In the genomic region with DNA sequence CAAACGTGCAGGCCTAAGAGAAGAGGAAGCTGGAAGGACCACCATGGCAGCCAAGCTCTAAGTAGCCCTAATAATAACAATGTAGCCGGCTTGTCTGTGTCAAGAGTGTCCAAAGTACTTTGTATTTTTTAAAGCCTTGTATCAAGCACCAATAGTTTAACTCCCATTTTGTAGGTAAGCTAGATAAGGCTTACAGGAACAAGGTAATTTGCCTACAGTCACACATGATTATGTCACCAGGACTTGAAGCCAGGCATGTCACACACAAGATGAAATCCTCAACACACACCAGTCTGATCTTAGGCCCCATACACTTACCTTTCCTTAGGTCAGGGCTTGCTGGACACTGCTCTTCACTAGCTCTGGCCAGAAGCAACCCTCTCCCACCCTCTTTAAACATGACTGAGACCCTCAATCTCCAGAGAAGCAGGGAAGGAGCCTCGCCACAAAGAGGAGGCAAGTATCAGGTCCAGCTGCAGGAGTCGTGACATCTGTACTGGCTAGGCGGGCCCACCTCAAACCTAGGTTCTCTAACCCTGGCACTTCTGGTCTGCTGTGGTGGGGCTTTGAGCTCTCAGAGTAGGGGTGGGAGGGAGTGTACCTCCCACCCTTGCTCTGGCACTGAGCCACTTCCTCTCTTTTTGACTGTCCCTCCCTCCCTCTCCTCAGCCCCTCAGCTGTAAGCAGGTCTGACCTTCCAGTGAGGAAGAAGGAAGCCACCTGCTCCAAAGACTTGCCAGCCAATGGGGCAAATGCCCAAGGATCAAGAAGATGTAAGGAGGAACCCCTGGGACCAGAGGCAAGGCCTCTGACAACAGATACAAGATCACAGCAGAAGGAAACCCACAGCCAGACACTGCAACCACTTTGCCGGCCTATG, we compare ENCODE assay signal across 8 mouse cellular contexts. TPM values are rescaled to one million over a fixed set of nuclear protein-coding genes. Genes with fewer than 3 reads are reported as not detected.
DNase-seq lines count a peak whose midpoint lies in the region; ATAC-seq lines count a peak whose summit lies in the region.

No protein-coding gene starts in this region.

- H3K36me3 ChIP-seq in hindbrain, embryonic 16.5 days (ENCODE audit: control insufficient read depth, insufficient read depth, low read length): peaks cover 13% of the 10 kb centered on the region
- peaks cover 15% of the 10 kb centered on the region for H3K36me3 ChIP-seq in midbrain, embryonic 14.5 days (ENCODE audit: control insufficient read depth, insufficient read depth, low read length)

- peak overlapping the region; percentile 76 for H3K9ac ChIP-seq in hindbrain, embryonic 16.5 days (ENCODE audit: low read depth, low read length)
- H3K9ac ChIP-seq in midbrain, embryonic 14.5 days (replicated peaks; ENCODE audit: low read length): no peak overlapping the region

- WGBS in hindbrain, embryonic 16.5 days: 42% methylated on average over 6 of the region's 6 CpGs
- WGBS in midbrain, embryonic 14.5 days: 45% methylated on average over 6 of the region's 6 CpGs

- peak overlapping the region; percentile 86 for H3K27ac ChIP-seq in hindbrain, embryonic 16.5 days (ENCODE audit: low read depth, low read length)
- peak overlapping the region; percentile 86 for H3K27ac ChIP-seq in midbrain, embryonic 14.5 days (replicated peaks; ENCODE audit: low read depth, low read length)

- peak; percentile 46 for DNase-seq in left cerebral cortex, postnatal 4 days
- no peak for DNase-seq in left cerebral cortex, postnatal 25 days (ENCODE audit: low spot score in 2 of 2)
- DNase-seq in midbrain, embryonic 14.5 days: no peak
- DNase-seq in urinary bladder, postnatal 4 days (ENCODE audit: low spot score in 2 of 2): no peak
- DNase-seq in left cerebral cortex, adult 11 months (ENCODE audit: low spot score): no peak
- DNase-seq in embryo, embryonic 10 days (ENCODE audit: low spot score): no peak

- no peak overlapping the region for H3K4me3 ChIP-seq in hindbrain, embryonic 16.5 days (ENCODE audit: low read length)
- no peak overlapping the region for H3K4me3 ChIP-seq in midbrain, embryonic 14.5 days (replicated peaks; ENCODE audit: low read depth, low read length)

- peak; percentile 4; the same call in 1 of the 2 replicates for ATAC-seq in common myeloid progenitor, adult 5-6 weeks (replicated peaks; ENCODE audit: low read depth, poor library complexity, severe bottlenecking)
- ATAC-seq in hindbrain, embryonic 16.5 days: no peak
- no peak for ATAC-seq in midbrain, embryonic 14.5 days (ENCODE audit: low FRiP score, low TSS enrichment)

- H3K9me3 ChIP-seq in hindbrain, embryonic 16.5 days (ENCODE audit: control insufficient read depth, low read length): no peaks in the 10 kb centered on the region
- no peaks in the 10 kb centered on the region for H3K9me3 ChIP-seq in midbrain, embryonic 14.5 days (ENCODE audit: control insufficient read depth, low read length)

- no peaks in the 10 kb centered on the region for H3K27me3 ChIP-seq in hindbrain, embryonic 16.5 days (replicated peaks; ENCODE audit: control insufficient read depth, insufficient read depth, low read length)
- no peaks in the 10 kb centered on the region for H3K27me3 ChIP-seq in midbrain, embryonic 14.5 days (ENCODE audit: control insufficient read depth, insufficient read depth, low read length)

- intact Hi-C loops in left cerebral cortex, postnatal 4 days (cut with DNase I): no loop called here
- intact Hi-C loops in left cerebral cortex, postnatal 25 days (cut with DNase I): loop anchor here (2.0 to 5.0 kb wide), 2 partner anchors 16 to 40 kb away; partner anchors contain the start of gene Elmsan1

- H3K4me1 ChIP-seq in hindbrain, embryonic 16.5 days (ENCODE audit: control insufficient read depth, insufficient read depth, low read depth, low read length): peaks cover 47% of the 10 kb centered on the region
- peaks cover 35% of the 10 kb centered on the region for H3K4me1 ChIP-seq in midbrain, embryonic 14.5 days (ENCODE audit: control insufficient read depth, insufficient read depth, low read length)

- H3K4me2 ChIP-seq in hindbrain, embryonic 16.5 days (ENCODE audit: low read length): peak overlapping the region; percentile 81; the same call in 1 of the 2 replicates
- peak overlapping the region; percentile 54; the same call in 1 of the 2 replicates for H3K4me2 ChIP-seq in midbrain, embryonic 14.5 days (ENCODE audit: low read length)

RNA-seq across cellular contexts. Expression of gene Pnma1, which starts 28.8 kb away (rescaled TPM):
- 10 to 100 TPM; 11.0 to 11.1 TPM for total RNA-seq in left cerebral cortex, postnatal 4 days (2021)
- 1 to 10 TPM; 4.9 to 5.2 TPM for total RNA-seq in left cerebral cortex, postnatal 25 days (2021)
- 0.58 and 0.64 TPM in 2 replicates for total RNA-seq in common myeloid progenitor, adult 5-6 weeks (2017)
- polyA plus RNA-seq in hindbrain, embryonic 16.5 days (2015; fragmentation: Nextera tagmentation; extraction: Ambion mirVana): 4.7 and 4.8 TPM in 2 replicates
- polyA plus RNA-seq in midbrain, embryonic 14.5 days (2014; fragmentation: Nextera tagmentation; extraction: Ambion mirVana): 5.4 and 6.2 TPM in 2 replicates

RNA-seq across cellular contexts. Expression of gene Elmsan1, which starts 41.6 kb away (rescaled TPM):
- total RNA-seq in left cerebral cortex, postnatal 4 days (2021): 10 to 100 TPM; 12.9 to 14.9 TPM
- 10 to 100 TPM; 15.0 to 15.7 TPM for total RNA-seq in left cerebral cortex, postnatal 25 days (2021)
- 13.0 and 15.1 TPM in 2 replicates for total RNA-seq in common myeloid progenitor, adult 5-6 weeks (2017)
- 3.1 and 4.3 TPM in 2 replicates for polyA plus RNA-seq in hindbrain, embryonic 16.5 days (2015; fragmentation: Nextera tagmentation; extraction: Ambion mirVana)
- 2.7 and 4.3 TPM in 2 replicates for polyA plus RNA-seq in midbrain, embryonic 14.5 days (2014; fragmentation: Nextera tagmentation; extraction: Ambion mirVana)
